Mouse (Mus musculus) testis, adult 2 months (tissue): ENCODE results near the gene Zfp367.

Source experiments
- CTCF ChIP-seq: fragments of 200-500 bp; IDR thresholded peaks from 2 replicates; pipeline ENCODE4 v1.5.1; 2012; ENCODE audit warnings: low read depth, mild to moderate bottlenecking, inconsistent platforms, low read length, moderate library complexity; ENCODE audit not compliant: control insufficient read depth, insufficient read depth, insufficient replicate concordance
- POLR2A ChIP-seq: fragments of 200-500 bp; IDR thresholded peaks from 2 replicates; pipeline ENCODE4 v1.6.1; 2012; ENCODE audit warnings: low read depth, mild to moderate bottlenecking, inconsistent platforms, low read length, moderate library complexity; ENCODE audit not compliant: control insufficient read depth

DNA sequence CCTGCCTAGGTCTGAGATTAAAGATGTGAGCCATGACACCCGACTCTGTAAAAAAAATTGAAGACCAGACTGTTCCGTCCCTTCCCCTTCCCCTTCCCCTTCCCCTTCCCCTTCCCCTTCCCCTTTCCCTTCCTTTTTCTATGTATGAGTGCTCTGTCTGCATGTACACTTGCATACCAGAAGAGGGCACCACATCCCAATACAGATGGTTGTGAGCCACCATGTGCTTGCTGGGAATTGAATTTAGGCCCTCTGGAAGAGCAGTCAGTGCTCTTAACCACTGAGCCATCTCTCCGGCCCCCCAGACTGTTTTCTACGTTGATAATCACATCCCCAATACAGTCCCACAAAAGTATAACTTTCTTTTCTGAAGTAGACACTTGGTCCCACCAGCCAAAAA, 27.3 kb upstream of the Zfp367 start:
- TF ChIP-seq CTCF (no peak), POLR2A (no peak)
